ENCODE assay signal across 29 mouse cellular contexts in genomic region chr6:81673316-81673715, GRCm38 (mm10).
DNase-seq lines count a peak whose midpoint lies in the region; ATAC-seq and TF ChIP-seq lines count a peak whose summit lies in the region.
"Had no signal": no experiment of that assay in that cellular context is flagged by ENCODE, and none has a peak within 500 bp of the region (broad histone marks: within the 10 kb centered on the region; RNA-seq: fewer than 3 reads in every experiment).

No protein-coding gene starts in this region.

- H3K4me2 ChIP-seq in forebrain, postnatal 0 days (ENCODE audit: low read depth), result no peak overlapping the region
- H3K4me2 ChIP-seq in midbrain, postnatal 0 days (ENCODE audit: low read depth, low read length, poor library complexity, severe bottlenecking), result no peak overlapping the region
- H3K4me2 ChIP-seq: forebrain, embryonic 15.5 days; heart, embryonic 15.5 days; hindbrain, embryonic 12.5 days; limb, embryonic 13.5 days; liver, embryonic 11.5 days; midbrain, embryonic 13.5 days had no signal

- H3K4me3 ChIP-seq in forebrain, postnatal 0 days (ENCODE audit: low read depth, low read length), result no peak overlapping the region
- H3K4me3 ChIP-seq in forebrain, embryonic 10.5 days, result no peak overlapping the region
- H3K4me3 ChIP-seq in midbrain, postnatal 0 days (ENCODE audit: low read depth, low read length), result no peak overlapping the region
- H3K4me3 ChIP-seq in midbrain, embryonic 10.5 days, result no peak overlapping the region
- H3K4me3 ChIP-seq: forebrain, embryonic 15.5 days; heart, embryonic 10.5 days; heart, embryonic 15.5 days; hindbrain, embryonic 12.5 days; limb, embryonic 13.5 days; megakaryocyte, embryonic 14.5 days; midbrain, embryonic 13.5 days had no signal

- H3K9me3 ChIP-seq in forebrain, postnatal 0 days (ENCODE audit: low read length), result no peaks in the 10 kb centered on the region
- H3K9me3 ChIP-seq in forebrain, embryonic 10.5 days, result no peaks in the 10 kb centered on the region
- no peaks in the 10 kb centered on the region for H3K9me3 ChIP-seq in midbrain, postnatal 0 days (ENCODE audit: low read length)
- H3K9me3 ChIP-seq in midbrain, embryonic 10.5 days (replicated peaks), result no peaks in the 10 kb centered on the region
- H3K9me3 ChIP-seq: forebrain, embryonic 15.5 days; heart, embryonic 10.5 days; heart, embryonic 15.5 days; hindbrain, embryonic 12.5 days; limb, embryonic 13.5 days; megakaryocyte, embryonic 14.5 days; midbrain, embryonic 13.5 days had no signal

- DNase-seq in forebrain, postnatal 0 days, result peak; percentile 32
- no peak for DNase-seq in forebrain, embryonic 10.5 days (ENCODE audit: extremely low spot score, low spot score)
- DNase-seq in layer of hippocampus, adult 9-11 months, result peak; percentile 21
- DNase-seq in layer of hippocampus, adult 9-10 months (ENCODE audit: low spot score), result no peak
- DNase-seq in midbrain, postnatal 0 days (ENCODE audit: low spot score), result peak; percentile 24
- DNase-seq in midbrain, embryonic 10.5 days (ENCODE audit: low spot score), result no peak
- no peak for DNase-seq in gastrocnemius, postnatal 36 days
- DNase-seq: adrenal gland, postnatal 14 days; cerebellum, adult 2 months; cerebellum, postnatal 14 days; gastrocnemius, postnatal 14 days; heart, adult 11 months; kidney, adult 9 months; kidney, postnatal 14 days; layer of hippocampus, postnatal 36 days; lung, postnatal 4 days; right cerebral cortex, postnatal 4 days; thymus, adult 18-20 months; thymus, postnatal 36 days had no signal

- no peaks in the 10 kb centered on the region for H3K36me3 ChIP-seq in forebrain, postnatal 0 days (ENCODE audit: insufficient read depth)
- no peaks in the 10 kb centered on the region for H3K36me3 ChIP-seq in forebrain, embryonic 10.5 days (replicated peaks)
- H3K36me3 ChIP-seq in midbrain, postnatal 0 days (ENCODE audit: insufficient read depth, low read length), result no peaks in the 10 kb centered on the region
- no peaks in the 10 kb centered on the region for H3K36me3 ChIP-seq in midbrain, embryonic 10.5 days
- H3K36me3 ChIP-seq: forebrain, embryonic 15.5 days; heart, embryonic 10.5 days; heart, embryonic 15.5 days; hindbrain, embryonic 12.5 days; limb, embryonic 13.5 days; midbrain, embryonic 13.5 days had no signal

- no peak for ATAC-seq in forebrain, postnatal 0 days
- no peak for ATAC-seq in midbrain, postnatal 0 days (ENCODE audit: low FRiP score)
- ATAC-seq: forebrain, embryonic 15.5 days; intestine, embryonic 16.5 days; midbrain, embryonic 13.5 days had no signal

- no peaks in the 10 kb centered on the region for H3K4me1 ChIP-seq in forebrain, postnatal 0 days (ENCODE audit: insufficient read depth)
- H3K4me1 ChIP-seq in forebrain, embryonic 10.5 days, result no peaks in the 10 kb centered on the region
- H3K4me1 ChIP-seq in midbrain, postnatal 0 days (ENCODE audit: insufficient read depth, low read length), result no peaks in the 10 kb centered on the region
- H3K4me1 ChIP-seq in midbrain, embryonic 10.5 days, result no peaks in the 10 kb centered on the region
- H3K4me1 ChIP-seq: forebrain, embryonic 15.5 days; heart, embryonic 10.5 days; hindbrain, embryonic 12.5 days; limb, embryonic 13.5 days; megakaryocyte, embryonic 14.5 days; midbrain, embryonic 13.5 days had no signal

- 50% methylated on average over 2 of the region's 2 CpGs for WGBS in forebrain, postnatal 0 days
- 86% methylated on average over 2 of the region's 2 CpGs for WGBS in forebrain, embryonic 10.5 days
- WGBS in midbrain, postnatal 0 days, result 54% methylated on average over 2 of the region's 2 CpGs
- WGBS in midbrain, embryonic 10.5 days, result 87% methylated on average over 2 of the region's 2 CpGs

- intact Hi-C loops in gastrocnemius, postnatal 36 days (cut with DNase I), result no loop called here

- H3K9ac ChIP-seq in forebrain, postnatal 0 days, result no peak overlapping the region
- no peak overlapping the region for H3K9ac ChIP-seq in midbrain, postnatal 0 days (replicated peaks; ENCODE audit: low read length, poor library complexity, severe bottlenecking)
- H3K9ac ChIP-seq: forebrain, embryonic 15.5 days; heart, embryonic 15.5 days; hindbrain, embryonic 12.5 days; limb, embryonic 13.5 days; midbrain, embryonic 13.5 days had no signal

- no peak for TF ChIP-seq CTCF in forebrain, postnatal 0 days (IDR thresholded peaks at IDR 0.05; ENCODE audit: low read depth)
- TF ChIP-seq CTCF in midbrain, postnatal 0 days (IDR thresholded peaks at IDR 0.05), result no peak

- H3K27ac ChIP-seq in forebrain, postnatal 0 days (ENCODE audit: low read depth, low read length), result no peak overlapping the region
- H3K27ac ChIP-seq in forebrain, embryonic 10.5 days, result no peak overlapping the region
- no peak overlapping the region for H3K27ac ChIP-seq in midbrain, postnatal 0 days (ENCODE audit: low read depth, low read length)
- H3K27ac ChIP-seq in midbrain, embryonic 10.5 days (replicated peaks), result no peak overlapping the region
- H3K27ac ChIP-seq: forebrain, embryonic 15.5 days; heart, embryonic 10.5 days; heart, embryonic 15.5 days; hindbrain, embryonic 12.5 days; limb, embryonic 13.5 days; midbrain, embryonic 13.5 days; stomach, postnatal 0 days had no signal

- H3K27me3 ChIP-seq in forebrain, postnatal 0 days (ENCODE audit: insufficient read depth, low read length), result no peaks in the 10 kb centered on the region
- no peaks in the 10 kb centered on the region for H3K27me3 ChIP-seq in forebrain, embryonic 10.5 days (ENCODE audit: poor library complexity, severe bottlenecking)
- H3K27me3 ChIP-seq in midbrain, postnatal 0 days (ENCODE audit: insufficient read depth, low read length), result no peaks in the 10 kb centered on the region
- H3K27me3 ChIP-seq in midbrain, embryonic 10.5 days (ENCODE audit: low read depth, poor library complexity, severe bottlenecking), result no peaks in the 10 kb centered on the region
- H3K27me3 ChIP-seq: forebrain, embryonic 15.5 days; heart, embryonic 15.5 days; hindbrain, embryonic 12.5 days; limb, embryonic 13.5 days; megakaryocyte, embryonic 14.5 days; midbrain, embryonic 13.5 days had no signal

Comparison
In these comparisons a context has a peak if more than half of its experiments do, and no peak if none do; other contexts are left out.
1. DNase-seq: peak in forebrain, postnatal 0 days (single experiment), layer of hippocampus, adult 9-11 months (single experiment) and midbrain, postnatal 0 days (single experiment); none in forebrain, embryonic 10.5 days (single experiment), layer of hippocampus, adult 9-10 months (single experiment), midbrain, embryonic 10.5 days (single experiment) and gastrocnemius, postnatal 36 days (0 of 2).